ENCODE assay signal across 16 mouse cellular contexts in genomic region chr16:37939082-37939863, GRCm38 (mm10). TPM values are rescaled to one million over a fixed set of nuclear protein-coding genes. Genes with fewer than 3 reads are reported as not detected.
A peak's percentile ranks its signal among the peaks of the same experiment; 100 is the strongest.
DNase-seq lines count a peak whose midpoint lies in the region; ATAC-seq lines count a peak whose summit lies in the region.
"Had no signal": no experiment of that assay in that cellular context is flagged by ENCODE, and none has a peak within 500 bp of the region (broad histone marks: within the 10 kb centered on the region; RNA-seq: fewer than 3 reads in every experiment).

No protein-coding gene starts in this region.

- H3K9me3 ChIP-seq in neural tube, embryonic 12.5 days, result no peaks in the 10 kb centered on the region
- H3K9me3 ChIP-seq in forebrain, embryonic 16.5 days (ENCODE audit: control insufficient read depth, low read length), result no peaks in the 10 kb centered on the region
- no peaks in the 10 kb centered on the region for H3K9me3 ChIP-seq in midbrain, embryonic 11.5 days (ENCODE audit: control insufficient read depth, low read length)
- H3K9me3 ChIP-seq in neural tube, embryonic 15.5 days (replicated peaks), result no peaks in the 10 kb centered on the region

- 65% methylated on average over 11 of the region's 11 CpGs for WGBS in neural tube, embryonic 12.5 days
- 56% methylated on average over 11 of the region's 11 CpGs for WGBS in forebrain, embryonic 16.5 days
- WGBS in midbrain, embryonic 11.5 days, result 69% methylated on average over 11 of the region's 11 CpGs
- 51% methylated on average over 11 of the region's 11 CpGs for WGBS in neural tube, embryonic 15.5 days

- H3K4me2 ChIP-seq in neural tube, embryonic 12.5 days (replicated peaks), result peak overlapping the region; percentile 42; the same call in 1 of the 2 replicates
- peak overlapping the region; percentile 44 for H3K4me2 ChIP-seq in forebrain, embryonic 16.5 days (ENCODE audit: low read length)
- H3K4me2 ChIP-seq in midbrain, embryonic 11.5 days, result no peak overlapping the region
- peak overlapping the region; percentile 53 for H3K4me2 ChIP-seq in neural tube, embryonic 15.5 days

- H3K4me1 ChIP-seq in neural tube, embryonic 12.5 days, result peaks cover 45% of the 10 kb centered on the region
- H3K4me1 ChIP-seq in forebrain, embryonic 16.5 days (replicated peaks; ENCODE audit: control insufficient read depth, insufficient read depth, low read length), result peaks cover 36% of the 10 kb centered on the region
- no peaks in the 10 kb centered on the region; the same call in 1 of the 2 replicates for H3K4me1 ChIP-seq in midbrain, embryonic 11.5 days (ENCODE audit: control insufficient read depth, insufficient read depth, low read length)
- H3K4me1 ChIP-seq in neural tube, embryonic 15.5 days, result peaks cover 27% of the 10 kb centered on the region

- no peak for DNase-seq in neural tube, embryonic 10.5 days (ENCODE audit: extremely low spot score, low spot score)
- DNase-seq in midbrain, embryonic 11.5 days (ENCODE audit: low spot score, missing footprints), result peak; percentile 79
- no peak for DNase-seq in adrenal gland, postnatal 4 days (ENCODE audit: low spot score in 2 of 2)
- DNase-seq in embryo, embryonic 11 days, result no peak
- DNase-seq: gastrocnemius, adult 2 months; heart, adult 2 months; heart, postnatal 36 days; liver had no signal

- no peaks in the 10 kb centered on the region for H3K36me3 ChIP-seq in neural tube, embryonic 12.5 days
- no peaks in the 10 kb centered on the region for H3K36me3 ChIP-seq in forebrain, embryonic 16.5 days (ENCODE audit: control insufficient read depth, insufficient read depth)
- H3K36me3 ChIP-seq in midbrain, embryonic 11.5 days (ENCODE audit: control insufficient read depth, insufficient read depth, low read length), result no peaks in the 10 kb centered on the region
- H3K36me3 ChIP-seq in neural tube, embryonic 15.5 days, result no peaks in the 10 kb centered on the region

- H3K9ac ChIP-seq in neural tube, embryonic 12.5 days, result no peak overlapping the region
- H3K9ac ChIP-seq in forebrain, embryonic 16.5 days (replicated peaks; ENCODE audit: low read depth, low read length), result no peak overlapping the region
- no peak overlapping the region for H3K9ac ChIP-seq in midbrain, embryonic 11.5 days (ENCODE audit: low read length)
- H3K9ac ChIP-seq in neural tube, embryonic 15.5 days (replicated peaks), result no peak overlapping the region

- H3K27me3 ChIP-seq in neural tube, embryonic 12.5 days (replicated peaks), result no peaks in the 10 kb centered on the region
- H3K27me3 ChIP-seq in forebrain, embryonic 16.5 days (replicated peaks; ENCODE audit: control insufficient read depth, insufficient read depth, low read length), result no peaks in the 10 kb centered on the region
- H3K27me3 ChIP-seq in midbrain, embryonic 11.5 days (ENCODE audit: control insufficient read depth, insufficient read depth, low read length), result no peaks in the 10 kb centered on the region
- H3K27me3 ChIP-seq in neural tube, embryonic 15.5 days (replicated peaks), result no peaks in the 10 kb centered on the region

- H3K27ac ChIP-seq in neural tube, embryonic 12.5 days, result no peak overlapping the region
- peak overlapping the region; percentile 71 for H3K27ac ChIP-seq in forebrain, embryonic 16.5 days (ENCODE audit: low read length)
- no peak overlapping the region for H3K27ac ChIP-seq in midbrain, embryonic 11.5 days (ENCODE audit: low read depth, low read length)
- H3K27ac ChIP-seq in neural tube, embryonic 15.5 days (replicated peaks), result peak overlapping the region; percentile 76
- H3K27ac ChIP-seq: gastrocnemius, adult 2 months; heart, adult 2 months had no signal

- 0 out of 2 replicates have a peak, but pooled peaks have one; percentile 19 for ATAC-seq in neural tube, embryonic 12.5 days (ENCODE audit: low FRiP score, low read depth)
- peak; percentile 37 for ATAC-seq in forebrain, embryonic 16.5 days
- ATAC-seq in midbrain, embryonic 11.5 days (ENCODE audit: low FRiP score), result peak; percentile 42; the same call in 1 of the 2 replicates
- ATAC-seq in neural tube, embryonic 15.5 days (ENCODE audit: low FRiP score), result peak; percentile 52
- no peak for ATAC-seq in activated CD4-positive, CD25-positive, alpha-beta regulatory T cell, adult 4 months

- H3K4me3 ChIP-seq in neural tube, embryonic 12.5 days, result no peak overlapping the region
- peak overlapping the region; percentile 13 for H3K4me3 ChIP-seq in forebrain, embryonic 16.5 days (replicated peaks; ENCODE audit: low read length)
- no peak overlapping the region for H3K4me3 ChIP-seq in midbrain, embryonic 11.5 days (ENCODE audit: low read depth, low read length)
- peak overlapping the region; percentile 22 for H3K4me3 ChIP-seq in neural tube, embryonic 15.5 days (replicated peaks)
- H3K4me3 ChIP-seq: gastrocnemius, adult 2 months; heart, adult 2 months had no signal

RNA-seq across cellular contexts. Expression of gene Gpr156, which starts 23.0 kb away (rescaled TPM):
- 7.7 and 10.3 TPM in 2 replicates for polyA plus RNA-seq in neural tube, embryonic 12.5 days (2016; fragmentation: Nextera tagmentation; extraction: Ambion mirVana)
- 5.4 and 5.6 TPM in 2 replicates for polyA plus RNA-seq in forebrain, embryonic 16.5 days (2015; fragmentation: Nextera tagmentation; extraction: Ambion mirVana)
- polyA plus RNA-seq in midbrain, embryonic 11.5 days (2014; fragmentation: Nextera tagmentation; extraction: Ambion mirVana), result 3.4 and 4.2 TPM in 2 replicates
- 3.3 and 4.0 TPM in 2 replicates for polyA plus RNA-seq in neural tube, embryonic 15.5 days (2015; fragmentation: Nextera tagmentation; extraction: Ambion mirVana)
- 1 to 10 TPM; 1.2 to 1.5 TPM for total RNA-seq in adrenal gland, postnatal 4 days (2021)
- not detected for polyA plus RNA-seq in activated CD4-positive, CD25-positive, alpha-beta regulatory T cell, adult 4 months (2017; shearing (Covaris generic))
- total RNA-seq: gastrocnemius, adult 2 months; heart, postnatal 36 days; megakaryocyte, adult 5-6 weeks; MEL; neutrophil, adult 5-6 weeks had no signal
- polyA plus RNA-seq: kidney, adult 2 months had no signal

Comparison
In these comparisons a context has a peak if more than half of its experiments do, and no peak if none do; other contexts are left out.
1. H3K27ac ChIP-seq: peak in forebrain, embryonic 16.5 days (single experiment) and neural tube, embryonic 15.5 days (single experiment); none in neural tube, embryonic 12.5 days (single experiment) and midbrain, embryonic 11.5 days (single experiment).
2. H3K4me3 ChIP-seq: peak in forebrain, embryonic 16.5 days (single experiment) and neural tube, embryonic 15.5 days (single experiment); none in neural tube, embryonic 12.5 days (single experiment) and midbrain, embryonic 11.5 days (single experiment).